9 mouse cellular contexts compared by ENCODE assay signal in the genomic region with DNA sequence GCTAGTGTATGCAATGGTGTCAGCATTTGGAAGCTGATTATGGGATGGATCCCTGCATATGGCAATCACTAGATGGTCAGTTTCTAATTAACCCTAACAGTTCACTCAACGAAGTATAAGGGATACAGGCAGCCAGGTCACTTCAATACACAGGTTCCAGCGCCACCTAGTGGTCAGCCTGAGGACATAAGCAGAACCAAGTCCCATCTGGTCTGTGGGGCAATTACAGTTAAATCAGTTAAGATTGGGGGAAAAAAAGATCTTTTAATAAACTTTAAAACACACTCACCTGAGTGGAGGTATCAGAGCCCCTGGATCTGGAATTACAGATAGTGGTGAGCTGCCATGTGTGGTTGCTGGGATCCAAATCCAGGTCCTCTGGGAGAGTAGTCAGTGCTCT. TPM values are rescaled to one million over a fixed set of nuclear protein-coding genes. Genes with fewer than 3 reads are reported as not detected.
DNase-seq lines count a peak whose midpoint lies in the region; ATAC-seq and TF ChIP-seq lines count a peak whose summit lies in the region.
"Had no signal": no experiment of that assay in that cellular context is flagged by ENCODE, and none has a peak within 500 bp of the region (broad histone marks: within the 10 kb centered on the region; RNA-seq: fewer than 3 reads in every experiment).

No protein-coding gene starts in this region.

- H3K4me3 ChIP-seq in neural tube, embryonic 15.5 days (replicated peaks) = no peak overlapping the region
- no peak overlapping the region for H3K4me3 ChIP-seq in kidney, postnatal 0 days (replicated peaks; ENCODE audit: low read depth, low read length)
- H3K4me3 ChIP-seq in liver, embryonic 13.5 days (replicated peaks) = no peak overlapping the region

- H3K4me2 ChIP-seq in neural tube, embryonic 15.5 days = no peak overlapping the region
- H3K4me2 ChIP-seq in kidney, postnatal 0 days (ENCODE audit: low read length) = no peak overlapping the region
- H3K4me2 ChIP-seq in liver, embryonic 13.5 days = no peak overlapping the region

- ATAC-seq in neural tube, embryonic 15.5 days (ENCODE audit: low FRiP score) = no peak
- peak; percentile 80 for ATAC-seq in erythroblast, adult 5-6 weeks (replicated peaks; ENCODE audit: low FRiP score, poor library complexity, severe bottlenecking)
- no peak for ATAC-seq in kidney, postnatal 0 days (replicated peaks; ENCODE audit: low FRiP score, low read depth)
- ATAC-seq in liver, embryonic 13.5 days (ENCODE audit: low read depth) = no peak

- TF ChIP-seq CTCF in brain, embryonic 14.5 days (IDR thresholded peaks at IDR 0.05; ENCODE audit: borderline replicate concordance, extremely low read depth, insufficient read depth, insufficient read length) = peak; percentile 87; the same call in 1 of the 2 replicates
- peak; percentile 86 for TF ChIP-seq CTCF in kidney, postnatal 0 days (IDR thresholded peaks at IDR 0.05; ENCODE audit: low read depth)

- WGBS in neural tube, embryonic 15.5 days = 1% methylated on average over 2 of the region's 2 CpGs
- WGBS in kidney, postnatal 0 days = 0% methylated on average over 2 of the region's 2 CpGs
- WGBS in liver, embryonic 13.5 days (ENCODE audit: insufficient replicate concordance) = 1% methylated on average over 2 of the region's 2 CpGs

- no peaks in the 10 kb centered on the region for H3K27me3 ChIP-seq in neural tube, embryonic 15.5 days (replicated peaks)
- H3K27me3 ChIP-seq in kidney, postnatal 0 days (ENCODE audit: insufficient read depth, low read length) = no peaks in the 10 kb centered on the region
- peaks cover 6% of the 10 kb centered on the region; the same call in 1 of the 2 replicates for H3K27me3 ChIP-seq in liver, embryonic 13.5 days

- H3K36me3 ChIP-seq in neural tube, embryonic 15.5 days = no peaks in the 10 kb centered on the region
- H3K36me3 ChIP-seq in kidney, postnatal 0 days (ENCODE audit: insufficient read depth, low read length) = no peaks in the 10 kb centered on the region
- no peaks in the 10 kb centered on the region for H3K36me3 ChIP-seq in liver, embryonic 13.5 days

- no peak overlapping the region for H3K27ac ChIP-seq in neural tube, embryonic 15.5 days (replicated peaks)
- no peak overlapping the region for H3K27ac ChIP-seq in kidney, postnatal 0 days
- no peak overlapping the region for H3K27ac ChIP-seq in liver, embryonic 13.5 days

- DNase-seq in neural tube, embryonic 10.5 days (ENCODE audit: extremely low spot score, low spot score) = peak; percentile 85
- DNase-seq in brain, embryonic 14.5 days (ENCODE audit: low read depth) = peak; percentile 89
- DNase-seq in kidney, postnatal 0 days (ENCODE audit: low spot score) = peak; percentile 91
- DNase-seq in liver, embryonic 13.5 days = peak; percentile 69
- peak; percentile 57 for DNase-seq in retina, adult 2 months (ENCODE audit: low read depth, low spot score)
- DNase-seq in thymus, postnatal 14 days = peak; percentile 77

- TF ChIP-seq POLR2A in brain, embryonic 14.5 days (IDR thresholded peaks at IDR 0.05; ENCODE audit: borderline replicate concordance, extremely low read depth, insufficient read depth, insufficient read length, poor library complexity, severe bottlenecking) = no peak

- peaks cover 8% of the 10 kb centered on the region for H3K4me1 ChIP-seq in neural tube, embryonic 15.5 days
- H3K4me1 ChIP-seq in kidney, postnatal 0 days (replicated peaks; ENCODE audit: insufficient read depth, low read length) = no peaks in the 10 kb centered on the region
- peaks cover 19% of the 10 kb centered on the region for H3K4me1 ChIP-seq in liver, embryonic 13.5 days (replicated peaks)

- no peaks in the 10 kb centered on the region for H3K9me3 ChIP-seq in neural tube, embryonic 15.5 days (replicated peaks)
- no peaks in the 10 kb centered on the region for H3K9me3 ChIP-seq in kidney, postnatal 0 days (replicated peaks; ENCODE audit: low read length)
- no peaks in the 10 kb centered on the region for H3K9me3 ChIP-seq in liver, embryonic 13.5 days (replicated peaks)

- no peak overlapping the region for H3K9ac ChIP-seq in neural tube, embryonic 15.5 days (replicated peaks)
- no peak overlapping the region for H3K9ac ChIP-seq in kidney, postnatal 0 days (ENCODE audit: low read depth, low read length)
- H3K9ac ChIP-seq in liver, embryonic 13.5 days = no peak overlapping the region

RNA-seq across cellular contexts. Expression of a gene that starts 2.1 kb away (rescaled TPM):
- polyA plus RNA-seq in neural tube, embryonic 15.5 days (2015; fragmentation: Nextera tagmentation; extraction: Ambion mirVana) = 0.31 and 0.65 TPM in 2 replicates
- polyA plus RNA-seq in brain, embryonic 14.5 days (2012; rRNA removed) = 0.32 and 0.71 TPM in 2 replicates
- total RNA-seq in erythroblast, adult 5-6 weeks (2015; ENCODE audit: low replicate concordance) = not detected in 2 replicates
- not detected in 2 replicates for total RNA-seq in erythroblast, adult 5-6 weeks (2017; ENCODE audit: low replicate concordance)
- 76.6 and 89.9 TPM in 2 replicates for polyA plus RNA-seq in kidney, postnatal 0 days (2015; fragmentation: Nextera tagmentation; extraction: Ambion mirVana)
- not detected in 2 replicates for polyA plus RNA-seq in liver, embryonic 13.5 days (2015; fragmentation: Nextera tagmentation; extraction: Ambion mirVana)
- polyA plus RNA-seq: heart, embryonic 14.5 days had no signal

RNA-seq across cellular contexts. Expression of a gene that starts 4.3 kb away (rescaled TPM):
- polyA plus RNA-seq in neural tube, embryonic 15.5 days (2015; fragmentation: Nextera tagmentation; extraction: Ambion mirVana) = 10.3 and 10.5 TPM in 2 replicates
- polyA plus RNA-seq in brain, embryonic 14.5 days (2012; rRNA removed) = 10.9 and 14.3 TPM in 2 replicates
- 1.5 and 5.0 TPM in 2 replicates for total RNA-seq in erythroblast, adult 5-6 weeks (2015; ENCODE audit: low replicate concordance)
- 3.6 and 4.8 TPM in 2 replicates for total RNA-seq in erythroblast, adult 5-6 weeks (2017; ENCODE audit: low replicate concordance)
- 8.5 and 9.7 TPM in 2 replicates for polyA plus RNA-seq in kidney, postnatal 0 days (2015; fragmentation: Nextera tagmentation; extraction: Ambion mirVana)
- polyA plus RNA-seq in liver, embryonic 13.5 days (2015; fragmentation: Nextera tagmentation; extraction: Ambion mirVana) = 2.9 and 3.9 TPM in 2 replicates

RNA-seq across cellular contexts. Expression of a gene that starts 34.0 kb away (rescaled TPM):
- not detected in 2 replicates for polyA plus RNA-seq in neural tube, embryonic 15.5 days (2015; fragmentation: Nextera tagmentation; extraction: Ambion mirVana)
- not detected in 2 replicates for polyA plus RNA-seq in brain, embryonic 14.5 days (2012; rRNA removed)
- 6.5 and 7.3 TPM in 2 replicates for total RNA-seq in erythroblast, adult 5-6 weeks (2015; ENCODE audit: low replicate concordance)
- not detected in 2 replicates for total RNA-seq in erythroblast, adult 5-6 weeks (2017; ENCODE audit: low replicate concordance)
- polyA plus RNA-seq in kidney, postnatal 0 days (2015; fragmentation: Nextera tagmentation; extraction: Ambion mirVana) = 29.8 and 37.6 TPM in 2 replicates
- polyA plus RNA-seq in liver, embryonic 13.5 days (2015; fragmentation: Nextera tagmentation; extraction: Ambion mirVana) = 1.8 and 7.8 TPM in 2 replicates

RNA-seq across cellular contexts. Expression of a gene that starts 57.2 kb away (rescaled TPM):
- 79.6 and 91.0 TPM in 2 replicates for polyA plus RNA-seq in neural tube, embryonic 15.5 days (2015; fragmentation: Nextera tagmentation; extraction: Ambion mirVana)
- polyA plus RNA-seq in brain, embryonic 14.5 days (2012; rRNA removed) = 61.3 and 76.9 TPM in 2 replicates
- 12.3 and 23.1 TPM in 2 replicates for total RNA-seq in erythroblast, adult 5-6 weeks (2015; ENCODE audit: low replicate concordance)
- 35.3 and 49.5 TPM in 2 replicates for total RNA-seq in erythroblast, adult 5-6 weeks (2017; ENCODE audit: low replicate concordance)
- polyA plus RNA-seq in kidney, postnatal 0 days (2015; fragmentation: Nextera tagmentation; extraction: Ambion mirVana) = 39.6 and 42.2 TPM in 2 replicates
- 55.5 and 66.2 TPM in 2 replicates for polyA plus RNA-seq in liver, embryonic 13.5 days (2015; fragmentation: Nextera tagmentation; extraction: Ambion mirVana)

RNA-seq across cellular contexts. Expression of a gene that starts 58.6 kb away (rescaled TPM):
- polyA plus RNA-seq in neural tube, embryonic 15.5 days (2015; fragmentation: Nextera tagmentation; extraction: Ambion mirVana) = 6.0 and 6.1 TPM in 2 replicates
- polyA plus RNA-seq in brain, embryonic 14.5 days (2012; rRNA removed) = 9.8 and 11.1 TPM in 2 replicates
- 0.77 and 1.3 TPM in 2 replicates for total RNA-seq in erythroblast, adult 5-6 weeks (2015; ENCODE audit: low replicate concordance)
- 2.5 and 3.2 TPM in 2 replicates for total RNA-seq in erythroblast, adult 5-6 weeks (2017; ENCODE audit: low replicate concordance)
- polyA plus RNA-seq in kidney, postnatal 0 days (2015; fragmentation: Nextera tagmentation; extraction: Ambion mirVana) = 4.4 and 4.8 TPM in 2 replicates
- 3.4 and 4.0 TPM in 2 replicates for polyA plus RNA-seq in liver, embryonic 13.5 days (2015; fragmentation: Nextera tagmentation; extraction: Ambion mirVana)

Comparison
In these comparisons a context has a peak if more than half of its experiments do, and no peak if none do; other contexts are left out.
1. RNA of a gene that starts 2.1 kb away (polyA plus RNA-seq): 76.6 to 89.9 TPM in kidney, postnatal 0 days; 0.32 to 0.71 TPM in brain, embryonic 14.5 days, 0.31 to 0.65 TPM in neural tube, embryonic 15.5 days and not detected in liver, embryonic 13.5 days; every median in the first group is over 10 times any median in the second.
2. Peak in every context shown above with its lines, with median percentiles within 50 percentile points of each other: DNase-seq.